Mouse (Mus musculus): ENCODE measurements around the gene Plcb4. TPM values are rescaled to one million over a fixed set of nuclear protein-coding genes. Genes with fewer than 3 reads are reported as not detected.

Gene Plcb4
- polyA plus RNA-seq, 1 experiment from 2014 or later = 26.5 TPM

DNA sequence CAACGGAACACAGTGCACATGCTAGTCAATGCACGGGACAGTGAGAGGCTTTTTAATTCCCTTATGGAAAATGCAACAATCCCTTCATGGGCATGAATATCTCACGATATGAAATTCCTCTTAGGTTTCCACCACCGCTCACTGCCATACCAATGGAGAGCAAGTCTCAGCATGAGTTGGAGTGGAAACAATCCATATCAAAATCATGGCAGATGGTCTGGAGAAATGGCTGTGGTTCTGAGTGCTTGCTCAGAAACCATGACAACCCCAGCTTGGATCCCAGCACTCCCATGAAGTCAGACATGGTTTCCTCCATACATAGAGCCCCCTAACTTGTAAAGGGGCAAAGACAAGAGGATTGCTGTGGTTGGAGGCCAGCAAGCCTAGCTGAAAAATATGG lies 389.7 kb downstream of the Plcb4 start:
- no peak for DNase-seq (ENCODE audit: low read depth, low spot score)
- peaks cover 23% of the 10 kb centered on the region for H3K27me3 ChIP-seq
- no peak for ATAC-seq
- in situ Hi-C loops (cut with MboI; ENCODE audit: low pct_unique_long_range_greater_than_20kb) = no loop called here
- ChIA-PET POLR2A (no interaction called here), CTCF (no interaction called here)
- TF ChIP-seq CTCF (IDR thresholded peaks at IDR 0.05) = no peak

GRCm38 (mm10) chr2:136050793-136051615 lies 392.2 kb downstream of the Plcb4 start:
- ChIA-PET CTCF (no interaction called here), POLR2A (no interaction called here)
- no peak for TF ChIP-seq CTCF (IDR thresholded peaks at IDR 0.05)
- in situ Hi-C loops (cut with MboI; ENCODE audit: low pct_unique_long_range_greater_than_20kb) = no loop called here
- H3K27me3 ChIP-seq = peaks cover 28% of the 10 kb centered on the region
- no peak for DNase-seq (ENCODE audit: low read depth, low spot score)
- no peak for ATAC-seq

GRCm38 (mm10) chr2:136051688-136052289 lies 393.0 kb downstream of the Plcb4 start, which contains the start of gene Lamp5:
TSS of gene Lamp5 (plus strand) at chr2:136052239.
- no peak for TF ChIP-seq CTCF (IDR thresholded peaks at IDR 0.05)
- ATAC-seq = no peak
- H3K27me3 ChIP-seq = peaks cover 33% of the 10 kb centered on the region
- ChIA-PET POLR2A (interaction anchor here (0.6 kb wide), 1 partner anchor 72 kb away, joined by 3 read pairs; no protein-coding TSS in a partner anchor), CTCF (no interaction called here)
- in situ Hi-C loops (cut with MboI; ENCODE audit: low pct_unique_long_range_greater_than_20kb) = no loop called here
- no peak for DNase-seq (ENCODE audit: low read depth, low spot score)

- ChIA-PET CTCF (interaction anchor here (0.8 kb wide), 1 partner anchor 19 kb away, joined by 3 read pairs; no protein-coding TSS in a partner anchor), POLR2A (no interaction called here)
- in situ Hi-C loops (cut with MboI; ENCODE audit: low pct_unique_long_range_greater_than_20kb) = no loop called here
- ATAC-seq (no peak), DNase-seq (ENCODE audit: low read depth, low spot score) (no peak)
- TF ChIP-seq CTCF (IDR thresholded peaks at IDR 0.05) = no peak
- peaks cover 82% of the 10 kb centered on the region for H3K27me3 ChIP-seq
Observed at GRCm38 (mm10) chr2:136057861-136058331, 399.1 kb downstream of the Plcb4 start.

GRCm38 (mm10) chr2:136058398-136058797 lies 399.6 kb downstream of the Plcb4 start:
- ATAC-seq (no peak), DNase-seq (ENCODE audit: low read depth, low spot score) (no peak)
- CTCF ChIA-PET = interaction anchor here (0.8 kb wide), 1 partner anchor 19 kb away, joined by 3 read pairs; no protein-coding TSS in a partner anchor
- H3K27me3 ChIP-seq = peaks cover 78% of the 10 kb centered on the region
- in situ Hi-C loops (cut with MboI; ENCODE audit: low pct_unique_long_range_greater_than_20kb) = no loop called here
- POLR2A ChIA-PET = no interaction called here
- TF ChIP-seq CTCF (IDR thresholded peaks at IDR 0.05) = no peak

DNA sequence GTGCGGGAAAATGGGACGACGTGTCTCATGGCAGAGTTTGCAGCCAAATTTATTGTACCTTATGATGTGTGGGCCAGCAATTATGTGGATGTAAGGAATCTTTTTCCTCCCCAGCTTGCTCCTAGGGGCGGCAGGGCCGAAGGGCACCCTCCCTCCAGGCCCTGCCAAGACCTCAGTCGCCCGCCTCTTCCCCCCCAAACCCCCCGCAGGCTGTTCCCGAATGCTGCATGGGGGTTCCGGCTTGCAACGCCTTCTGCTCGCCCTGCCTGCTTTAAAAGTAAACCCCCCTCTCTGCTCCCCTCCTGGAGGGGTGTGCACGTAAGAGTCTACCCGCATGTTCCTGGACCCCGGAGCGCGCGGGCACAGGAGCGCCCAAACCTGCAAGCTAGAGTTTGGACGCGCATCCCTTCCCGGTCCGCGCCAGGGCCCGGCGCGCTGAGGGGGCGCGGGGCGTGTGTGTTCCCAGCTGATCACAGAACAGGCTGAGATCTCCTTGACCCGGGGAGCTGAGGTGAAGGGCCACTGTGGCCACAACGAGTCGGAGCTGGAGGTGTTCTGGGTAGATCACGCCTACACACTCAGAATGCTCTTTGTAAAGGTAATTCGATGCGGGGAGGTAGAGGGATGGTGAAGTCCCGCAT lies 400.3 kb downstream of the Plcb4 start:
- in situ Hi-C loops (cut with MboI; ENCODE audit: low pct_unique_long_range_greater_than_20kb) = no loop called here
- ATAC-seq (no peak), DNase-seq (ENCODE audit: low read depth, low spot score) (no peak)
- peaks cover 76% of the 10 kb centered on the region for H3K27me3 ChIP-seq
- CTCF ChIA-PET = no interaction called here
- no peak for TF ChIP-seq CTCF (IDR thresholded peaks at IDR 0.05)
- POLR2A ChIA-PET = no interaction called here
